Mouse (Mus musculus): ENCODE data around the gene 1700093K21Rik.

DNA sequence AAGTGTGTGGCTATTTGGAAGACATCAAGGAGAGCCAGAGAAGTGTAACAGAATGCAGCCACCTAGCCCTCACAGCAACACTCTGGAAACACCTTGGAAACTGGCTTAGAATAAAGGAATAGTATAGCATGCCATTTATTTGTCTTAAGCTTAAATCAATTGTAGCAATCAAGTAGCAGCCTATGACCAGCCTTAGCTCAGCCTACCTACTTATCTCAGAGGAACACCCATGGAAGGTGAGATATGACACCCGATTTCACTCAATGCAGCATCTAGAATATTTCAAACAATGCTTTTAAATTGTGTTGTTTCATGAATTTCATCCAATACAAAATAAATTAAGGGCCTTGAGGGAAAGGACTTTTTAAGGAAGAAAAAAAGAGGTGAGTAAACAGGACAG, 31.0 kb downstream of the 1700093K21Rik start:
- TF ChIP-seq GATA1 (IDR thresholded peaks at IDR 0.05; ENCODE audit: borderline replicate concordance, low read length) = no peak
- TF ChIP-seq FLI1 (IDR thresholded peaks at IDR 0.05; ENCODE audit: low read length) = no peak

Data from megakaryocyte, embryonic 14.5 days (primary cell).